Mouse (Mus musculus) E14TG2a.4 (cell line): ENCODE data around the gene Sirt6.

Source experiments
- H3K27me3 ChIP-seq: 2 replicates; pipeline ENCODE4 v1.6.1; 2014; ENCODE audit warnings: low read length, control low read depth; ENCODE audit not compliant: insufficient read depth
- H3K36me3 ChIP-seq: 2 replicates; pipeline ENCODE4 v1.6.1; 2014; ENCODE audit warnings: low read length, control low read depth; ENCODE audit not compliant: insufficient read depth
- H3K4me1 ChIP-seq: replicated peaks from 2 replicates; pipeline ENCODE4 v1.6.1; 2014; ENCODE audit warnings: low read depth, low read length, control low read depth
- H3K4me3 ChIP-seq: replicated peaks from 2 replicates; pipeline ENCODE4 v1.5.1; 2014; ENCODE audit warnings: mild to moderate bottlenecking, low read length
- H3K9me3 ChIP-seq: 2 replicates; pipeline ENCODE4 v1.6.1; 2014; ENCODE audit warnings: low read length, control low read depth
- CTCF ChIP-seq: conservative IDR thresholded peaks from 2 replicates; pipeline ENCODE4 v1.5.1; 2014; ENCODE audit warnings: low read length
- NANOG ChIP-seq: IDR thresholded peaks from 2 replicates; pipeline ENCODE4 v1.6.1; 2014; ENCODE audit warnings: borderline replicate concordance, low read length, mixed read lengths
- POU5F1 ChIP-seq: IDR thresholded peaks from 2 replicates; pipeline ENCODE4 v1.6.1; 2014; ENCODE audit warnings: low read length, borderline replicate concordance

Gene Sirt6

DNA sequence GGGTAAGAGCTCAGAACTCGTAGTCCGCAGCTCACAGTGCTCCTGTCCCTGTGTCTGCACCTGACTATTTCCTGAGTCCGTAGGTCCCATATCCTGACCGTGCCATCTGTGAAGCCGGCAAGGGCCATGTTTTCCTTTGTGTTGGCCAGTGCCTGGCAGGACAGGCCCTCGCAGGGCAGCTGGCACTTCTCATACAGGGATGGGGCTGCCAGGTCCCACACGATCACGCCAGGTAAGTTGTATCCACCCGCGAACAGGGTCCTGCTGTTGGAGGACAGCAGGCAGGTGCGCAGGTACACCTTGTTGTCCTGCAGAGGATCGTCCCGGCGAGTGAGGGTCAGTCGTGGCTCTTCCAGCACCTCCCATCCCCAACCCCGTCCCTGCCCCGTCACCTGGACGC, 33.7 kb downstream of the Sirt6 start:
- Histone ChIP-seq H3K4me3 (peak overlapping the region; percentile 52), H3K9me3 (no peaks in the 10 kb centered on the region), H3K4me1 (peaks cover 86% of the 10 kb centered on the region), H3K36me3 (no peaks in the 10 kb centered on the region), H3K27me3 (peaks cover 62% of the 10 kb centered on the region)
- TF ChIP-seq CTCF = no peak
- no peak for TF ChIP-seq POU5F1
- TF ChIP-seq NANOG = no peak

DNA sequence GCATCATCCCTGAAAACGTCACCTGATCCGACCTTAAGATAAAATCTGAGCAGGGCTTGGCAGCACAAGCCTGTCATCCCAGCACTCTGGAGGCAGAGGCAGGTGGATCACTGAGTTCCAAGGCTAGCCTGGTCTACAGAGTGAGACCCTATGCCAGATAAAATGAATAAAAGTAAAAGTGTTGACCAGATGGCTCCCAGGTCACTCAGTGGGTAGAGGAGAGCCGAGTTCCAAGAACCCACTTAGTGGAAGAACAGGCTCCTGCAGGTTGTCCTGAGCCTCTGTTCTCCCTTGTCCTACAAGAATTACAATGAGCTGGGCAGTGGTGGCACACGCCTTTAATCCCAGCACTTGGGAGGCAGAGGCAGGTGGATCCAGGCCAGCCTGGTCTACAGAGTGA, 34.4 kb downstream of the Sirt6 start:
- H3K4me1 ChIP-seq = peaks cover 86% of the 10 kb centered on the region
- TF ChIP-seq CTCF (no peak), POU5F1 (no peak), NANOG (no peak)
- H3K9me3 ChIP-seq = no peaks in the 10 kb centered on the region
- no peaks in the 10 kb centered on the region for H3K36me3 ChIP-seq
- H3K27me3 ChIP-seq = peaks cover 69% of the 10 kb centered on the region
- H3K4me3 ChIP-seq = peak overlapping the region; percentile 52; the same call in 1 of the 2 replicates

DNA sequence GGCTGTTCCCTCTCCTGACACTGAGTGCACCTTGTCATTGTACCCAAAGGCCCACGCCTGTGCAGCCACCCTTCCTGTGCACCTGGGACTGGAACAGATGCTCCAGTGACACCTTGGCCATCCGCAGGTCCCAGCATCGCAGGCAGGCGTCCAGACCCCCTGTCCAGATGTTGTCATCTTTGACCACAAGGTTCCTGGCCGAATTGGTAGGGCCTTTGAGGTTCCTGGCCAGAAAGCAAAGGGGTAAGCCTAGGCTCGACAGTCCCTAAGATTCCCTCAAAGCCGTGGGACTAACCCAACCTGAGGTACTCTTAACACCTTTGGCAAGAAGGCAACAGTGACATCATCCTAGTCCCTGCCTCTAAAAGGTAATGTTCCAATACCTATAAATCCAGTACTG, 35.0 kb downstream of the Sirt6 start:
- no peak overlapping the region for H3K4me3 ChIP-seq
- no peaks in the 10 kb centered on the region for H3K9me3 ChIP-seq
- H3K36me3 ChIP-seq = no peaks in the 10 kb centered on the region
- TF ChIP-seq CTCF (no peak), NANOG (no peak), POU5F1 (no peak)
- H3K27me3 ChIP-seq = peaks cover 72% of the 10 kb centered on the region
- H3K4me1 ChIP-seq = peaks cover 84% of the 10 kb centered on the region

DNA sequence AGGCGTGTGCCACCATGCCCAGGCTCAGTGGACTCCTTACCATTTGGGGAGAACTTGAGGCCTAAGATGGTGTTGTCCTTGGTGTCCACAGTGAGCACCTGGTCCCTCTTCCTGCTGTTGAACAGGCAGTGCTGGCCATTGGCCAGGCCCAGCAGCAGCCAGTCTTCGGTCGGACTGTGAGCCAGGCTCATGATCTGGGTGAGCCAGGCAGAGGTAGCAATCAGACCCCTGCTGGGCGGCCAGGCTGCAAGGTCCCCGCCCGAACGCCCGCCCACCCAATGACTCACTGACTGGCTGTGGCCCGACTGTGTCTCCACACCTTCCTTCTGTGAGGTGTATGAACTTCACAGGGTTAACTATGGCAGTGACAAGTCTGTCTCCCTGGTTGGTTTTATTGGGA, 35.8 kb downstream of the Sirt6 start:
- TF ChIP-seq POU5F1 (no peak), CTCF (no peak), NANOG (no peak)
- Histone ChIP-seq H3K27me3 (peaks cover 79% of the 10 kb centered on the region), H3K36me3 (no peaks in the 10 kb centered on the region), H3K4me1 (peaks cover 84% of the 10 kb centered on the region), H3K4me3 (no peak overlapping the region), H3K9me3 (no peaks in the 10 kb centered on the region)

DNA sequence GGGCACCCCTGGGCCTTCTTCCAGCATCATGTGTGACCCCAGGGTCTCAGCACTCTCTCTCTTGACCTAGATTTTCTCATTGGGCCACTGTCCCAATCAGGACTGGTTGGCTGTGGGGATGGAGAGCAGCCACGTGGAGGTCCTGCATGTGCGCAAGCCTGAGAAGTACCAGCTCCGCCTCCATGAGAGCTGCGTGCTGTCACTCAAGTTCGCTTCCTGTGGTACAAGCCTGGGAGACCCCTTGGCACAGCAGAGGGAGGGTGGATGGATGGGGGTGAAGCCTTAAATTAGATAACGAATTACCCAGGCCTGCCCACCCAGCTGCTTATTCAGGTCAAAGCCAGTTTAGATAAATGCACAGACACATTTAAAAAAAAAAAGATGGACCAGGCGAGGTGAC, 38.9 kb downstream of the Sirt6 start:
- Histone ChIP-seq H3K27me3 (peaks cover 78% of the 10 kb centered on the region), H3K4me1 (peaks cover 60% of the 10 kb centered on the region), H3K4me3 (no peak overlapping the region), H3K36me3 (no peaks in the 10 kb centered on the region), H3K9me3 (no peaks in the 10 kb centered on the region)
- TF ChIP-seq CTCF = no peak
- TF ChIP-seq NANOG = no peak
- TF ChIP-seq POU5F1 = no peak

DNA sequence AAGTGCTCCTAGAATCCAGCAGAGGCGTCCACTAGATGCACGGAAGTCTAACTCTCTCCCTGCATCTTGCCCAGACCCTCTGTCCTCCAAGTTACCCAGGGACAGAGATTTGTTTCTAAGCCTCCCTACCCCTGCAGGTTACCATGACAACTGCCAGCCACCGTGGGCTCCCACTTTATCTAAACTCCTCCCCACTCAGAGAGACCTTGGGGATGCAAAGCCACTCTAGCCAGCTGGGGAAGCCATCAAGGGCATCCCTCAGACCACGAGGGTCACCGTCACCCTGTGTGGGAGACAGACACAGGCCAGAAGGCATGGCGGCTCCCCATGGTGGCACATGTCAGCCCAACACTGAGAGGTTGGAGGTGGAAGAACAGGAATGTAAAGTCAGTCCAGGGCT, 44.2 kb downstream of the Sirt6 start:
- H3K4me3 ChIP-seq = no peak overlapping the region
- H3K27me3 ChIP-seq = peaks cover 91% of the 10 kb centered on the region
- H3K9me3 ChIP-seq = no peaks in the 10 kb centered on the region
- no peaks in the 10 kb centered on the region for H3K36me3 ChIP-seq
- TF ChIP-seq CTCF = no peak
- no peak for TF ChIP-seq POU5F1
- no peak for TF ChIP-seq NANOG
- peaks cover 44% of the 10 kb centered on the region for H3K4me1 ChIP-seq

DNA sequence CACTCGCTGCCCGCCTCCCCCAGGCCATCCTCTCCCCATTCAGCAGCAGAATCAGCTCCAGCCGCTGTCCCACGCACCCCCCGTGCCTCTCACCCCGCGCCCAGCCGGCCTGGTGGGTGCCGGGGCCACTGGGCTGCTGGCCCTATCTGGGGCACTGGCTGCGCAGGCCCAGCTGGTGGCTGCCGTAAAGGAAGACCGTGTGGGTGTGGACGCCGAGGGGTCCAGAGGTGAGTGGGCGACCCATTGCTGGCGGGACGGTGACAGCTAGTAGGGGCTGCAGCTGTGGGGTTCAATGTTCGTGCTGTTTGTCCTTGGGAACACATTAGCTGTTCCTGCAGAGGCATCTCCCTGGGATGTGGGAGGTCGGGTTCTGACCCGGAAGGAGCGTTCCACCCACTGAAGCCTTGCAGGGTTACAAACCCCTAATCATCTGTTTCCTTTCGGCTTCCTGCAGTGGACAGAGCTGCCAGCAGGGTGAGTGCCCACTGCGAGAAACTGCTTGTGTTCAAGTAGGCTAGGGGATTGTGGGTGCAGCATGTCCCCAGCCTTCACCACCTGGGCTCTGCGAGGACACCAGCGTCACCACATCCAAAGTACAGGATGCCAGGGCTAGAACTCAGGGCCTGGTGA, 47.0 kb downstream of the Sirt6 start:
- Histone ChIP-seq H3K27me3 (peaks cover 91% of the 10 kb centered on the region), H3K4me3 (peak overlapping the region; percentile 61), H3K4me1 (peaks cover 38% of the 10 kb centered on the region), H3K36me3 (no peaks in the 10 kb centered on the region), H3K9me3 (no peaks in the 10 kb centered on the region)
- TF ChIP-seq NANOG = no peak
- TF ChIP-seq POU5F1 = no peak
- no peak for TF ChIP-seq CTCF

DNA sequence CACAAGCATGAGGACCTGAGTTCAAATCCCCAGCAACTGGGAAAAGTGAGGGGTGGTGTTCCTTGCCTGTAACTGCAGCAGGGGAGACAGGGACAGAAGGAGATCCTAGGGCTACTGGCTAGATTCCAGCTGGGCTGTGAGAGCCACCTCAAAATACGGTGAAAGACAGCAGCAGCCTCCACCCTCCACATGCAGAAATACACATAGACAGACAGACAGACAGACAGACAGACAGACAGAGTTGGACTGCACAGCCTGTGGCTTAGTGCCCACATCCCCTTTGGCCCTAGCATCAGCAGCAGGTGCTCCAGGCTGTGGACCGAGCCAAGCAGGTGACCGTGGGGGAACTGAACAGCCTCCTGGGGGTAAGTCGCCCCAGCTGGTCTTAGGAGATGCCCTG, 47.6 kb downstream of the Sirt6 start:
- TF ChIP-seq NANOG = no peak
- no peak for TF ChIP-seq POU5F1
- no peak for TF ChIP-seq CTCF
- Histone ChIP-seq H3K36me3 (no peaks in the 10 kb centered on the region), H3K4me1 (peaks cover 42% of the 10 kb centered on the region), H3K27me3 (peaks cover 92% of the 10 kb centered on the region), H3K9me3 (no peaks in the 10 kb centered on the region), H3K4me3 (peak overlapping the region; percentile 61)

DNA sequence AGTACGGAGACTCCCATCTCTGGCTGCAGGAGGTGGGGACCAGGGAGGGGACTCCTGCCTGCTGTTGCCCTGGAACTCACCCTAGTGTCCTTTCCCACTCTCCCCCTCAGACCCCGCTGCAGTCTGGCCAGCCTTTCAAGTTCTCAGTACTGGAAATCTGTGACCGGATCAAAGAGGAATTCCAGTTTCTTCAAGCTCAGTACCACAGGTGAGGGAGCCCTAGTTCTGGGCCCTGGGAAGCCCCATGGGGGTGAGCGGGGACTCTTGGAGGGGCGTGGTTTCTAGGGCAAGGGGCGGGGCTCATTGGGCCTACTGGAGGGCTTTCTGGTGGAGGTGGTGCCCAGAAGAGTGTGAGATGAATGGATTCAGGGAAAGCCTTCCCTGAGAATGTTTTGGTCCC, 51.9 kb downstream of the Sirt6 start:
- no peaks in the 10 kb centered on the region for H3K36me3 ChIP-seq
- TF ChIP-seq NANOG = no peak
- no peak for TF ChIP-seq POU5F1
- no peak for TF ChIP-seq CTCF
- H3K4me3 ChIP-seq = peak overlapping the region; percentile 75
- H3K4me1 ChIP-seq = peaks cover 59% of the 10 kb centered on the region
- H3K27me3 ChIP-seq = peaks cover 89% of the 10 kb centered on the region
- H3K9me3 ChIP-seq = 0 out of 2 replicates have a peak, but pooled peaks cover 3% of the 10 kb centered on the region
